Mouse (Mus musculus) forebrain, postnatal 0 days (tissue): ENCODE data around the gene Acvr2a. TPM values are rescaled to one million over a fixed set of nuclear protein-coding genes. Genes with fewer than 3 reads are reported as not detected.
"Not testable (repeated sequence)": the region's sequence is repeated elsewhere in the genome, so short reads cannot be mapped to it uniquely, and the experiment has no call there.

Experiments used
- ATAC-seq: fragments of 200-750 bp; cut with Nextera tagmentation; 2 replicates; pipeline ENCODE4 v1.8.0; 2017; ENCODE audit warnings: mild to moderate bottlenecking, moderate library complexity
- DNase-seq: peaks from one replicate; pipeline ENCODE4 v3.0.0-alpha.2; 2015
- H3K27ac ChIP-seq: fragments of 300-500 bp; sonication (generic); 2 replicates; pipeline ENCODE4 v1.5.1; 2014; ENCODE audit warnings: low read depth, mild to moderate bottlenecking, antibody characterized with exemption, low read length, moderate library complexity, mixed read lengths
- H3K27me3 ChIP-seq: fragments of 300-500 bp; sonication (generic); 2 replicates; pipeline ENCODE4 v1.6.1; 2014; ENCODE audit warnings: mild to moderate bottlenecking, low read length, mixed read lengths; ENCODE audit not compliant: insufficient read depth
- H3K36me3 ChIP-seq: fragments of 300-500 bp; sonication (generic); 2 replicates; pipeline ENCODE4 v1.6.1; 2014; ENCODE audit warnings: mild to moderate bottlenecking, moderate library complexity; ENCODE audit not compliant: insufficient read depth
- H3K4me1 ChIP-seq: fragments of 300-500 bp; sonication (generic); 2 replicates; pipeline ENCODE4 v1.6.1; 2014; ENCODE audit warnings: antibody characterized with exemption; ENCODE audit not compliant: insufficient read depth
- H3K4me2 ChIP-seq: fragments of 300-500 bp; sonication (generic); 2 replicates; pipeline ENCODE4 v1.6.1; 2014; ENCODE audit warnings: low read depth, mild to moderate bottlenecking, moderate library complexity
- H3K4me3 ChIP-seq: fragments of 300-500 bp; sonication (generic); 2 replicates; pipeline ENCODE4 v1.5.1; 2014; ENCODE audit warnings: low read depth, low read length, mixed read lengths
- H3K9ac ChIP-seq: fragments of 300-500 bp; sonication (generic); 2 replicates; pipeline ENCODE4 v1.6.1; 2014; ENCODE audit warnings: mild to moderate bottlenecking
- H3K9me3 ChIP-seq: fragments of 300-500 bp; sonication (generic); 2 replicates; pipeline ENCODE4 v1.6.1; 2016; ENCODE audit warnings: low read length
- CTCF ChIP-seq: sonication (generic); IDR thresholded peaks from 2 replicates; pipeline ENCODE4 v1.5.1; 2016; ENCODE audit warnings: antibody characterized with exemption, control low read depth, low read depth
- WGBS: fragments of 180-500 bp; shearing (Covaris S2); extraction: QIAGEN DNeasy Blood & Tissue Kit; methylation state at CpG from one replicate; pipeline ENCODE4 v1.1.7; 2014; 5-methylcytosine and 5-hydroxymethylcytosine counted together
- polyA plus RNA-seq: library from polyadenylated mRNA; unstranded; fragments of >200 nt; fragmentation: Nextera tagmentation; extraction: Ambion mirVana; gene quantifications from 2 replicates; pipeline ENCODE4 v1.2.1, GENCODE M21; 2015
- total RNA-seq: library from RNA; depleted of rRNA; stranded (reverse); fragments of >200 nt; gene quantifications from 2 replicates; pipeline ENCODE4 v1.2.3, GENCODE M21; 2014

Acvr2a gene
- total and polyA plus RNA-seq, 2 experiments from 2014 or later = 42.8 to 127 TPM

DNA sequence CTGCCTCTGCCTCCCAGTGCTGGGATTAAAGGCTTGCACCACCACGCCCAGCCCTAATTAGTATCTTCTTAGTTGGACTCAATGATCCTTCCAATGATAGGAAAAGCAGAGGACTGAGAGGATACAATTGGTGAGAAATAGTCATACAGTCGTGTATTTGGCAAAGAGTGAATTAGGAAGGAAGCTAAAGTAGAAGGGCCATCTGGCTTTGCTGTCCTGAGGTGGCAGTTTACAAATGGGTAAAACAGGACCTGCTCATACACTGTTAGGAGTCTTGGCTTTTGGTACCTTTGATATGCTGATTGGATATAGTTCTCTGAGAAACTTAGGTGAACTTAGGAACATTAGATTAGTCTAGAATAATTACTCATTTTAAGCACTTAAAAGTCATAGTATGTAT lies 16.6 kb downstream of the Acvr2a start:
- TF ChIP-seq CTCF = no peak
- ATAC-seq = no peak
- Histone ChIP-seq H3K4me1 (no peaks in the 10 kb centered on the region), H3K4me3 (no peak overlapping the region), H3K36me3 (no peaks in the 10 kb centered on the region), H3K27ac (no peak overlapping the region), H3K27me3 (no peaks in the 10 kb centered on the region), H3K9me3 (no peaks in the 10 kb centered on the region), H3K9ac (no peak overlapping the region), H3K4me2 (no peak overlapping the region)
- no peak for DNase-seq
- WGBS = 86% methylated on average over 2 of the region's 2 CpGs

DNA sequence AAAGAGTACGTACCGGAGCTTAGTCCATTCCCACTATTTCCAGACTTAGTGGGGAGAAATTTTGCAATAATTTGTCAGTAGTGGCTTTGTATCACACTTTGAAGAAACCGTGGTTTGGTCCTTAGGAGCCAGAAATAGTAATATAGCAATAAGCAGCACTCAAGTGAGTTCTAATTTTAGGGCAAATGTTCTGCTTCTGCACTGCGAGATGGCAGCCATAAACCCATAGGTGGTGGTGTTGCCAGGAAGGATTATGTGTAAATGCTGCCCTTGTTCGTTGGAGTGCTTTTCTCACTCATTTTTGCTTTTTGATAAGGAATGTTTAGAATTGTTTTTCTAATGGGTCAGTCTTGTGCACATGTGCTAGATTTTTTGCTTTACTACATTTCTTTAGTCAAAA lies 18.4 kb downstream of the Acvr2a start:
- Histone ChIP-seq H3K9me3 (no peaks in the 10 kb centered on the region), H3K4me2 (no peak overlapping the region), H3K4me3 (no peak overlapping the region), H3K36me3 (no peaks in the 10 kb centered on the region), H3K27ac (no peak overlapping the region), H3K9ac (no peak overlapping the region), H3K27me3 (no peaks in the 10 kb centered on the region), H3K4me1 (no peaks in the 10 kb centered on the region)
- no peak for ATAC-seq
- no peak for DNase-seq
- no peak for TF ChIP-seq CTCF
- WGBS = 77% methylated on average over 5 of the region's 5 CpGs

DNA sequence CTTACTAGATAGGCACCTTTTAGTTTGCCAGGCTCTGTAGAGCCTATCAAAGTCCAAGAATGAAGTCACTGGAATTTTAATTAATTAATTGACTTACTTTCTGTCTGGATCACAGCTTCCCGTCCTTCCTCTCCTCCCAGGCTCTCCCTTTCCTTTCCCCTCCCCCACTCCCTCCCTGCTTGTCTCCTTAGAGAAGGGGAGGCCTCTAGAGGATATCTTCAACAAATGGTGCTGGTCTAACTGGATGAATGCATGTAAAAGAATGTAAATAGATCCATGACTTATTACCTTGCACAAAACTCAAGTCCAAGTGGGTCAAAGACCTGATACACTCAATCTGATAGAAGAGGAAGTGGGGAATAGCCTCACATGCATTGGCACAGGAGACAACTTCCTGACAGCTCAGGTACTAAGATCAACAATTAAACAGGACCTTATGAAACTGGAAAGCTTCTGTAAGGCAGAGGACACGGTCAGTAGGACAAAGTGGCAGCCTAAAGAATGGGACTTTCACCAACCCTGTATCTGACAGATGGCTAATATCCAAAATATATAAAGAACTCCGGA lies 20.1 kb downstream of the Acvr2a start:
- no peak overlapping the region for H3K9ac ChIP-seq
- H3K4me3 ChIP-seq = no peak overlapping the region
- 52% methylated on average over 3 of the region's 3 CpGs for WGBS
- H3K27me3 ChIP-seq = no peaks in the 10 kb centered on the region
- H3K9me3 ChIP-seq = no peaks in the 10 kb centered on the region
- H3K4me1 ChIP-seq = no peaks in the 10 kb centered on the region
- H3K27ac ChIP-seq = no peak overlapping the region
- no peak overlapping the region for H3K4me2 ChIP-seq
- no peak for ATAC-seq
- no peak for DNase-seq
- TF ChIP-seq CTCF = no peak
- no peaks in the 10 kb centered on the region for H3K36me3 ChIP-seq

DNA sequence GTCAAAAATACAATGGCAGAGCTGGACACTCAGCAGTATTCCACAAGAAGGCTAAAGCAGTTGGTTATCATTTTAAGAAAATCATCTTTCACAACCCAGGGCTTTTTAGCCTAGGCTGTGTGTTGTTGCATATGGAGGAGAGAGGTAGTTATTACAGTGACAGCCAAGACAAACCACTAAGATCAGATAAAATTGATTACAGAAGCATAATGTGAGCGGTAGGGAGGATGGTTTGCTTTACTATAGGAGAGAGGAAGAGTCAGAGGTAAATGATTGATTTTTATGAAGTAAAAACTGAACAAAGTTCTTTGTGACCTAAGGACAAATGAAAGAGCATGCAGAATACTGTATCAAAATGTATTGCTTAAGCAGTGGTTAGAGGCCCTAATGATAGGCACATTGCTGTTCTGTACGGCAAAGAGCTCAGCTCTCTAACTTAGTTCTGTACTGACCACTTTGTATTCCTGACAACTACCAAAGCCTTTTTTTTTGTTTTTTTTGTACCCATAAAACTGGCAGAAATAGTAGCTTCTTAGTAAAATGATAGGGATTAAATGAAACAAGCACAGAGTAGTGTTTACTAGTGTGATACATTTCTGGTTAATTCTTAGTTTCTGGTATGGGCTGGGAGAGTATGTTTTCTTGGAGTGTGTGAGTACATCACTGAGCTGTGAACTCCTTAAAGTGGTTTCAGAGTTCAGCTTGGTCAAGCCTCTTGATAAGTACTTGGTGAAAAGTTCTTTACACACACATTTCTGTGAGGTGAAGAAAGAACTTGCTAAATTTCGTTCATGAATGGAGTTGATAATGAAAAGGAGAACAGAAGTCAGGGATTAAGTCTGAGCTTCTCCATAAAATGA lies 27.9 kb downstream of the Acvr2a start:
- Histone ChIP-seq H3K27ac (no peak overlapping the region), H3K9ac (no peak overlapping the region), H3K4me2 (no peak overlapping the region), H3K27me3 (no peaks in the 10 kb centered on the region), H3K9me3 (no peaks in the 10 kb centered on the region), H3K36me3 (no peaks in the 10 kb centered on the region), H3K4me3 (no peak overlapping the region), H3K4me1 (no peaks in the 10 kb centered on the region)
- 78% methylated on average over 3 of the region's 3 CpGs for WGBS
- no peak for DNase-seq
- ATAC-seq = no peak
- no peak for TF ChIP-seq CTCF

DNA sequence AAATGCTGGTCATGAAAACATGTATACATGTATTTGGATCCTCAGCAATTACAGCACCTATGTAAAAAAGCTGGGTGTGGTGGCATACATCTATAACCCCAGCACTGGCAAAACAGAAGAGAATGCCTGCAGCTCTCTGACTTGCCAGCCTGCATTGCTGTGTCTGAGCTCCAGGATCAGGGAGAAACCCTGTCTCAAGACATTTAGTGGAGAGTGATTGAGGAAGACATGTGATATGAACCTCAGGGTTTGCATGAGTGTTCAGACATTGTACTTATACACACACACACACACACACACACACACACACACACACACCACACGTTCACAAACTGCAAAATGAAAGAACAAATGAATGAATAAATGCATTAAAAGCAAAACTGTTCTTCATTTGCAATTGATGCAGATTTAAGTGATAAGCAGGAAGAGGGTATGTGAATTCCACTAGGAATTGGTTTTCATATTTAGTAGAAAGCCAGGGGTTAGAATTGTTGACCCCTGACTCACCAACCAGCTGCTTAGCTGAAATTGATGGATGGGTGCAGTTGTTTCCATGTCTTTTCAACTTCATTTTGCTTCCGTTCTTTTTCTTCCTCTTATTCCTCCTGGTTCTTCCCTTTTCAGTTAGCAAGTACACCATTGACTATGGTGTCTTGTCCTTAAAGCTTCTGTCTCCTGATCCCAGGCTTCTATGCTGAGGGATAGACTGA lies 32.9 kb downstream of the Acvr2a start:
- H3K9me3 ChIP-seq = no peaks in the 10 kb centered on the region
- no peak for ATAC-seq
- WGBS = 61% methylated on average over 2 of the region's 2 CpGs
- no peak overlapping the region for H3K4me2 ChIP-seq
- DNase-seq = no peak
- no peaks in the 10 kb centered on the region for H3K27me3 ChIP-seq
- no peak overlapping the region for H3K9ac ChIP-seq
- no peak overlapping the region for H3K4me3 ChIP-seq
- no peak overlapping the region for H3K27ac ChIP-seq
- no peaks in the 10 kb centered on the region for H3K4me1 ChIP-seq
- H3K36me3 ChIP-seq = no peaks in the 10 kb centered on the region
- TF ChIP-seq CTCF = no peak

DNA sequence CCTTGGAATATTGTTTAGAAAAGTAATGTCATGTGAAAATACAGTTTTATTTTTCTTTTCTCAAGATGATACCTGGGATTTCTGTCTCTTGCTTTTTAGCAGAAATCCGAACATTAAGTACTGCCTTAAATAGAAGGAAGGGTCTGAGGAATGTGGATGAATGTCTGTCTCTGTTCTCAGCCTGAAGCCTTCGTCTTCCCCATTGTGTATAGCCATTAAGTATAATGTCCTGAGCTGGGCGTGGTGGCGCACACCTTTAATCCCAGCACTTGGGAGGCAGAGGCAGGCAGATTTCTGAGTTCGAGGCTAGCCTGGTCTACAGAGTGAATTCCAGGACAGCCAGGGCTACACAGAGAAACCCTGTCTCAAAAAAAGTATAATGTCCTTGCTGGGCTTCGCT lies 51.7 kb downstream of the Acvr2a start:
- H3K9me3 ChIP-seq, H3K36me3 ChIP-seq, H3K9ac ChIP-seq, DNase-seq, H3K4me2 ChIP-seq, ATAC-seq, H3K4me1 ChIP-seq, H3K4me3 ChIP-seq, H3K27ac ChIP-seq, H3K27me3 ChIP-seq: not testable (repeated sequence)
- WGBS = 94% methylated on average over 6 of the region's 6 CpGs
